Comparison of ENCODE assay signal across 22 mouse cellular contexts in genomic region chr15:80401980-80402379, GRCm38 (mm10).
DNase-seq lines count a peak whose midpoint lies in the region; ATAC-seq lines count a peak whose summit lies in the region.
"Had no signal": no experiment of that assay in that cellular context is flagged by ENCODE, and none has a peak within 500 bp of the region (broad histone marks: within the 10 kb centered on the region; RNA-seq: fewer than 3 reads in every experiment).

No protein-coding gene starts in this region.

- no peak overlapping the region for H3K4me3 ChIP-seq in forebrain, embryonic 12.5 days (replicated peaks)
- no peak overlapping the region for H3K4me3 ChIP-seq in forebrain, embryonic 13.5 days
- H3K4me3 ChIP-seq in hindbrain, embryonic 10.5 days = no peak overlapping the region
- no peak overlapping the region for H3K4me3 ChIP-seq in hindbrain, embryonic 12.5 days
- no peak overlapping the region for H3K4me3 ChIP-seq in hindbrain, embryonic 14.5 days (replicated peaks; ENCODE audit: low read length)
- no peak overlapping the region for H3K4me3 ChIP-seq in midbrain, embryonic 15.5 days
- H3K4me3 ChIP-seq: embryonic facial prominence, embryonic 12.5 days; heart, embryonic 13.5 days; intestine, embryonic 15.5 days had no signal

- H3K4me1 ChIP-seq in forebrain, embryonic 12.5 days = peaks cover 15% of the 10 kb centered on the region
- H3K4me1 ChIP-seq in forebrain, embryonic 13.5 days = peaks cover 13% of the 10 kb centered on the region
- peaks cover 23% of the 10 kb centered on the region for H3K4me1 ChIP-seq in hindbrain, embryonic 10.5 days (replicated peaks)
- H3K4me1 ChIP-seq in hindbrain, embryonic 12.5 days = peaks cover 12% of the 10 kb centered on the region
- peaks cover 12% of the 10 kb centered on the region; the same call in 1 of the 2 replicates for H3K4me1 ChIP-seq in hindbrain, embryonic 14.5 days (replicated peaks; ENCODE audit: control insufficient read depth, insufficient read depth, low read length)
- peaks cover 15% of the 10 kb centered on the region for H3K4me1 ChIP-seq in midbrain, embryonic 15.5 days
- H3K4me1 ChIP-seq: embryonic facial prominence, embryonic 12.5 days; intestine, embryonic 15.5 days had no signal

- H3K9me3 ChIP-seq in forebrain, embryonic 12.5 days = no peaks in the 10 kb centered on the region
- H3K9me3 ChIP-seq in forebrain, embryonic 13.5 days (replicated peaks) = no peaks in the 10 kb centered on the region
- 0 out of 2 replicates have a peak, but pooled peaks cover 3% of the 10 kb centered on the region for H3K9me3 ChIP-seq in hindbrain, embryonic 10.5 days
- H3K9me3 ChIP-seq in hindbrain, embryonic 12.5 days (replicated peaks) = 0 out of 2 replicates have a peak, but pooled peaks cover 7% of the 10 kb centered on the region
- no peaks in the 10 kb centered on the region for H3K9me3 ChIP-seq in hindbrain, embryonic 14.5 days (ENCODE audit: control insufficient read depth, low read length)
- no peaks in the 10 kb centered on the region for H3K9me3 ChIP-seq in midbrain, embryonic 15.5 days
- H3K9me3 ChIP-seq: embryonic facial prominence, embryonic 12.5 days; heart, embryonic 13.5 days; intestine, embryonic 15.5 days had no signal

- no peaks in the 10 kb centered on the region; the same call in 1 of the 2 replicates for H3K27me3 ChIP-seq in forebrain, embryonic 12.5 days
- no peaks in the 10 kb centered on the region for H3K27me3 ChIP-seq in forebrain, embryonic 13.5 days
- H3K27me3 ChIP-seq in hindbrain, embryonic 10.5 days (ENCODE audit: insufficient read depth, poor library complexity, severe bottlenecking) = no peaks in the 10 kb centered on the region
- H3K27me3 ChIP-seq in hindbrain, embryonic 12.5 days = no peaks in the 10 kb centered on the region
- no peaks in the 10 kb centered on the region for H3K27me3 ChIP-seq in hindbrain, embryonic 14.5 days (ENCODE audit: control insufficient read depth, insufficient read depth, low read length)
- H3K27me3 ChIP-seq in midbrain, embryonic 15.5 days (replicated peaks) = no peaks in the 10 kb centered on the region
- H3K27me3 ChIP-seq: embryonic facial prominence, embryonic 12.5 days; intestine, embryonic 15.5 days had no signal

- 0 out of 2 replicates have a peak overlapping the region, but pooled peaks have one; percentile 9 for H3K27ac ChIP-seq in forebrain, embryonic 12.5 days
- no peak overlapping the region for H3K27ac ChIP-seq in forebrain, embryonic 13.5 days
- H3K27ac ChIP-seq in hindbrain, embryonic 10.5 days = no peak overlapping the region
- no peak overlapping the region for H3K27ac ChIP-seq in hindbrain, embryonic 12.5 days
- H3K27ac ChIP-seq in hindbrain, embryonic 14.5 days = peak overlapping the region; percentile 51; the same call in 1 of the 2 replicates
- peak overlapping the region; percentile 63 for H3K27ac ChIP-seq in midbrain, embryonic 15.5 days
- H3K27ac ChIP-seq: embryonic facial prominence, embryonic 12.5 days; heart, embryonic 13.5 days; intestine, embryonic 15.5 days had no signal

- H3K9ac ChIP-seq in forebrain, embryonic 12.5 days = no peak overlapping the region
- H3K9ac ChIP-seq in forebrain, embryonic 13.5 days = no peak overlapping the region
- no peak overlapping the region for H3K9ac ChIP-seq in hindbrain, embryonic 12.5 days
- no peak overlapping the region for H3K9ac ChIP-seq in hindbrain, embryonic 14.5 days
- H3K9ac ChIP-seq in midbrain, embryonic 15.5 days = no peak overlapping the region
- H3K9ac ChIP-seq: embryonic facial prominence, embryonic 12.5 days; heart, embryonic 13.5 days; intestine, embryonic 15.5 days had no signal

- no peak for ATAC-seq in forebrain, embryonic 12.5 days (ENCODE audit: low FRiP score)
- ATAC-seq in forebrain, embryonic 13.5 days = no peak
- no peak for ATAC-seq in hindbrain, embryonic 12.5 days (ENCODE audit: low FRiP score)
- ATAC-seq in hindbrain, embryonic 14.5 days (ENCODE audit: low FRiP score) = no peak
- ATAC-seq in midbrain, embryonic 15.5 days (replicated peaks) = 0 out of 2 replicates have a peak, but pooled peaks have one; percentile 46
- ATAC-seq: CD4-positive, CD25-positive, alpha-beta regulatory T cell, adult 4 months had no signal

- no peaks in the 10 kb centered on the region for H3K36me3 ChIP-seq in forebrain, embryonic 12.5 days (replicated peaks)
- H3K36me3 ChIP-seq in forebrain, embryonic 13.5 days (ENCODE audit: poor library complexity, severe bottlenecking) = no peaks in the 10 kb centered on the region
- no peaks in the 10 kb centered on the region for H3K36me3 ChIP-seq in hindbrain, embryonic 10.5 days
- H3K36me3 ChIP-seq in hindbrain, embryonic 12.5 days = no peaks in the 10 kb centered on the region
- no peaks in the 10 kb centered on the region for H3K36me3 ChIP-seq in hindbrain, embryonic 14.5 days (replicated peaks; ENCODE audit: control insufficient read depth, insufficient read depth)
- no peaks in the 10 kb centered on the region for H3K36me3 ChIP-seq in midbrain, embryonic 15.5 days (replicated peaks)
- H3K36me3 ChIP-seq: embryonic facial prominence, embryonic 12.5 days; G1E; heart, embryonic 13.5 days; intestine, embryonic 15.5 days had no signal

- DNase-seq in hindbrain, embryonic 10.5 days (ENCODE audit: low spot score) = peak; percentile 12
- no peak for DNase-seq in hindbrain, embryonic 14.5 days (ENCODE audit: low spot score)
- no peak for DNase-seq in urinary bladder, adult 18-20 months (ENCODE audit: low spot score in 2 of 2)
- DNase-seq in layer of hippocampus, adult 9-10 months (ENCODE audit: low spot score) = no peak
- DNase-seq: adrenal gland, adult 8-10 months; adrenal gland, postnatal 36 days; B cell, adult 2 months; cerebellum, adult 11 months; cerebellum, adult 8-10 months; cerebellum, postnatal 14 days; gastrocnemius, postnatal 36 days; heart, adult 11 months; heart, postnatal 36 days had no signal

- 59% methylated on average over 8 of the region's 8 CpGs for WGBS in forebrain, embryonic 12.5 days
- WGBS in forebrain, embryonic 13.5 days = 61% methylated on average over 8 of the region's 8 CpGs
- 43% methylated on average over 8 of the region's 8 CpGs for WGBS in hindbrain, embryonic 10.5 days
- WGBS in hindbrain, embryonic 12.5 days = 31% methylated on average over 8 of the region's 8 CpGs
- 16% methylated on average over 8 of the region's 8 CpGs for WGBS in hindbrain, embryonic 14.5 days
- WGBS in midbrain, embryonic 15.5 days = 28% methylated on average over 8 of the region's 8 CpGs

- H3K4me2 ChIP-seq in forebrain, embryonic 12.5 days = no peak overlapping the region
- no peak overlapping the region for H3K4me2 ChIP-seq in forebrain, embryonic 13.5 days
- no peak overlapping the region for H3K4me2 ChIP-seq in hindbrain, embryonic 12.5 days (replicated peaks)
- H3K4me2 ChIP-seq in hindbrain, embryonic 14.5 days (replicated peaks) = no peak overlapping the region
- H3K4me2 ChIP-seq in midbrain, embryonic 15.5 days = no peak overlapping the region
- H3K4me2 ChIP-seq: embryonic facial prominence, embryonic 12.5 days; heart, embryonic 13.5 days; intestine, embryonic 15.5 days had no signal

Comparison
In these comparisons a context has a peak if more than half of its experiments do, and no peak if none do; other contexts are left out.
1. H3K27ac ChIP-seq: peak in forebrain, embryonic 12.5 days (single experiment), hindbrain, embryonic 14.5 days (single experiment) and midbrain, embryonic 15.5 days (single experiment); none in forebrain, embryonic 13.5 days (single experiment), hindbrain, embryonic 10.5 days (single experiment) and hindbrain, embryonic 12.5 days (single experiment).